Mouse (Mus musculus): ENCODE data around the gene Gigyf2. TPM values are rescaled to one million over a fixed set of nuclear protein-coding genes. Genes with fewer than 3 reads are reported as not detected.
A peak's percentile ranks its signal among the peaks of the same experiment; 100 is the strongest.
"Not testable (repeated sequence)": the region's sequence is repeated elsewhere in the genome, so short reads cannot be mapped to it uniquely, and the experiment has no call there.

Gigyf2 gene
- total RNA-seq, 2 experiments from 2014 or later, result 85.0 to 133 TPM

- ATAC-seq (replicated peaks; ENCODE audit: low FRiP score, low TSS enrichment, poor library complexity, severe bottlenecking), result peak; percentile 67
Measured at GRCm38 (mm10) chr1:87418733-87419132, 91.9 kb downstream of the Gigyf2 start.

- ATAC-seq (replicated peaks; ENCODE audit: low FRiP score, low TSS enrichment, poor library complexity, severe bottlenecking), result no peak
Measured at GRCm38 (mm10) chr1:87435125-87435524, 108.3 kb downstream of the Gigyf2 start.

GRCm38 (mm10) chr1:87436583-87436982 lies 109.8 kb downstream of the Gigyf2 start:
- no peak for ATAC-seq (replicated peaks; ENCODE audit: low FRiP score, low TSS enrichment, poor library complexity, severe bottlenecking)

- ATAC-seq (replicated peaks; ENCODE audit: low FRiP score, low TSS enrichment, poor library complexity, severe bottlenecking), result peak; percentile 70; the same call in 1 of the 2 replicates
Measured at GRCm38 (mm10) chr1:87447183-87448104, 120.6 kb downstream of the Gigyf2 start.

- ATAC-seq (replicated peaks; ENCODE audit: low FRiP score, low TSS enrichment, poor library complexity, severe bottlenecking), result no peak
Measured at GRCm38 (mm10) chr1:87449432-87449831, 122.6 kb downstream of the Gigyf2 start.

- no peak for ATAC-seq (replicated peaks; ENCODE audit: low FRiP score, low TSS enrichment, poor library complexity, severe bottlenecking)
Measured at GRCm38 (mm10) chr1:87456425-87456824, 129.6 kb downstream of the Gigyf2 start.

- no peak for ATAC-seq (replicated peaks; ENCODE audit: low FRiP score, low TSS enrichment, poor library complexity, severe bottlenecking)
Measured at GRCm38 (mm10) chr1:87458045-87458444, 131.2 kb downstream of the Gigyf2 start.

- ATAC-seq (replicated peaks; ENCODE audit: low FRiP score, low TSS enrichment, poor library complexity, severe bottlenecking), result not testable (repeated sequence)
Measured at GRCm38 (mm10) chr1:87459856-87460255, 133.1 kb downstream of the Gigyf2 start.

- 0 out of 2 replicates have a peak, but pooled peaks have one; percentile 37 for ATAC-seq (replicated peaks; ENCODE audit: low FRiP score, low TSS enrichment, poor library complexity, severe bottlenecking)
Measured at GRCm38 (mm10) chr1:87467469-87467868, 140.7 kb downstream of the Gigyf2 start.

GRCm38 (mm10) chr1:87468321-87468720 lies 141.5 kb downstream of the Gigyf2 start:
- ATAC-seq (replicated peaks; ENCODE audit: low FRiP score, low TSS enrichment, poor library complexity, severe bottlenecking), result no peak

- not testable (repeated sequence) for ATAC-seq (replicated peaks; ENCODE audit: low FRiP score, low TSS enrichment, poor library complexity, severe bottlenecking)
Measured at GRCm38 (mm10) chr1:87469971-87470370, 143.2 kb downstream of the Gigyf2 start, which contains the start of gene Snorc. Gene Snorc (plus strand): TSS chr1:87470271.

- no peak for ATAC-seq (replicated peaks; ENCODE audit: low FRiP score, low TSS enrichment, poor library complexity, severe bottlenecking)
Measured at GRCm38 (mm10) chr1:87471914-87472313, 145.1 kb downstream of the Gigyf2 start.

GRCm38 (mm10) chr1:87472576-87472975 lies 145.8 kb downstream of the Gigyf2 start:
- ATAC-seq (replicated peaks; ENCODE audit: low FRiP score, low TSS enrichment, poor library complexity, severe bottlenecking), result no peak

GRCm38 (mm10) chr1:87475076-87475895 lies 148.5 kb downstream of the Gigyf2 start:
- ATAC-seq (replicated peaks; ENCODE audit: low FRiP score, low TSS enrichment, poor library complexity, severe bottlenecking), result no peak

- no peak for ATAC-seq (replicated peaks; ENCODE audit: low FRiP score, low TSS enrichment, poor library complexity, severe bottlenecking)
Measured at GRCm38 (mm10) chr1:87482546-87482945, 155.7 kb downstream of the Gigyf2 start.

- ATAC-seq (replicated peaks; ENCODE audit: low FRiP score, low TSS enrichment, poor library complexity, severe bottlenecking), result no peak
Measured at GRCm38 (mm10) chr1:87486386-87486785, 159.6 kb downstream of the Gigyf2 start.

GRCm38 (mm10) chr1:87492285-87492684 lies 165.5 kb downstream of the Gigyf2 start:
- ATAC-seq (replicated peaks; ENCODE audit: low FRiP score, low TSS enrichment, poor library complexity, severe bottlenecking), result no peak

- no peak for ATAC-seq (replicated peaks; ENCODE audit: low FRiP score, low TSS enrichment, poor library complexity, severe bottlenecking)
Measured at GRCm38 (mm10) chr1:87493542-87493941, 166.7 kb downstream of the Gigyf2 start.

Data from megakaryocyte-erythroid progenitor cell, adult 5-6 weeks (primary cell).